Mouse (Mus musculus): Measurements from ENCODE around the gene Etv3.

DNA sequence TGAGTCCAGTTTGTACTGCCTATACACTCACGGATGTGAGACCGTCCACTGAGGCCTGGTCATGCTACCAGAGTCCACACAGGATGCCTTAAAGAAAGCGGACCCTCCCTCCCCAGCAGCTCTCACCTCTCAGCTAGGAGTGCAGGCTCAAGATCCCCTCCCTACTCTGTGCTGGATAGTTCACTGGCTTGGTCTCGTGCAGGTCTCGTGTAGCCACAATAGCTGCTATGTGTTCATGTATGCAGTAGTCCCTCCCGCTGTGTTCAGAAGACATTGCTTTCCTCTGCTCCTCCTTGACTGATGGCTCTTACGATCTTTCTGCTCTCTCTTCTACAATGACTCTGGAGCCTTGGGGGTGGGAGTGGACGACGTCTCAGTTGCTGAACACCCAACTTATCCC, 26.9 kb upstream of the Etv3 start:
- TF ChIP-seq EP300 (IDR thresholded peaks at IDR 0.05; ENCODE audit: low read depth) (no peak), CTCF (IDR thresholded peaks at IDR 0.05; ENCODE audit: low read depth) (no peak)
